Mouse (Mus musculus): ENCODE data around the gene Nin. TPM values are rescaled to one million over a fixed set of nuclear protein-coding genes. Genes with fewer than 3 reads are reported as not detected.

The Nin gene
- total RNA-seq, 2 experiments from 2014 or later, result 20.8 to 25.2 TPM

DNA sequence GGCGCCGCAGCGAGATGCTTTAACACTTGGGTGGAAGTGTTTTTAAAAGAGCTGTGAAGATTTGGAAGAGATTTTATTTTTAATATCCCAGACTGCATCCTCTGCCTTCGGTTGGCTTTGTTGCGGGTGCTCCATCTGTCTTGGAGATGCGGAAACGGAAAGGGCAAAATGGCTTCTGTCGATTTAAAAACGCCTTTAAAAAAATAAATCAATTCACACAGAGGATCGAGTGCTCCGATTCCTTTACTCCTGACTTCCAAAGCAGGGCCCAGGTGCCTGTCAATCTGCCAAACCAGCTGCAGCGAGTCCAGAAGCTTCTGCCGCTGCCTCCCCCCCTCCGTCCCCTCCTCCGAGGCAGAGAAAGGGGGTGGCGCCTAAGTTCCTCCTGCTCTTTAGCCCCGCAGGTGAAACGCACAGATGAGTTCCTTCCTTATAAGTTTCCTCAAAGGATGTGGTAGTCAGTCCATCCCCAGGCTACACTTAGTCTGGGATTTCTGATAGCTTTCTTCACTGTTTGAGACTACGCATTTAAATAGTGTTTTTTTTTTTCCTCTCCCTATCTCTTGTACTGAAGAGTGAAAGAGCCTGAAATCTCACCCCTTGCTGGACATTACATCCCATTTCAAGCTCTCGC is 17.6 kb upstream of the Nin start:
- DNase-seq, result peak; percentile 24 to 30

DNA sequence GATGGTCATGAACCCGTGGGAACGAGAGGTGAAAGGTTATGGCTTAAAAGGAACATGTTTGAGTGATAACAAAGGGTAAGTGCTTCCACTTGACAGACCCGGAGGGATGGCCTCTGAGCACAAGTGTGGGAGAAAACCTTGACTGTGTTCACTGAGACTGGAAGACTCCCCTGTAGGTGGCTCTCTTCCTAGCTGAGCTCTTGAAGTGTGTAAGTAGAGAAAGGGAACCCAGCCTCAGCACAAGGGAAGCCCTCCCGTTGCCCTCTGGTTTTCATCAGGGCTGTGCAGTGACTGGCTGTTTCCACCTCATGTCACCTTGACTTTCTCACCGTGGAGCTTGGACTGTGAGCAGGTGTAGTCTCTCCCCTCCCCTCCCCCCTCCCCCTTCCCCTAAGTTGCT is 15.6 kb upstream of the Nin start:
- intact Hi-C loops (cut with DNase I), result no loop called here
- DNase-seq, result no peak

More for the DNA sequence above, 17.6 kb upstream of the Nin start:
- intact Hi-C loops (cut with DNase I), result loop anchor here (10.0 kb wide), 1 partner anchor 376 kb away; no protein-coding TSS in a partner anchor

DNA sequence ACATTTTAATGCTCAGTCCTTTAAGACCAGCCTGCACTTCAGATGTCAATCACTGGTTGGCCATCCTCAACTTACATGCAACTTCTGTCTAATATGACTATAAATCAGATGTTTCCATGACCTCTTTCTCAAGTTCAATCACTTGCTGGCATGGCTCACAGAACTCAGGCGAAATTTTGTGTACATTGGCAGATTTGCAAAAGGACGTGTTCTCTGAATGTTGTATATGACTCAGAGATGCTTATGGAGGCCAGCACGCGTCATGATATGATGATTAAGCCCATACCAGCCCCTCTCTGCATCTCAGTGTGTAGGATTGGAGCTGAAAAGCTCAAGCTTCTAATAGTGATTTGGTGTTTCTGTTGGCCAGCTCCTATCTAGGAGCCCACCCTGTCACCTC is 13.1 kb upstream of the Nin start:
- DNase-seq, result no peak
- intact Hi-C loops (cut with DNase I), result no loop called here

DNA sequence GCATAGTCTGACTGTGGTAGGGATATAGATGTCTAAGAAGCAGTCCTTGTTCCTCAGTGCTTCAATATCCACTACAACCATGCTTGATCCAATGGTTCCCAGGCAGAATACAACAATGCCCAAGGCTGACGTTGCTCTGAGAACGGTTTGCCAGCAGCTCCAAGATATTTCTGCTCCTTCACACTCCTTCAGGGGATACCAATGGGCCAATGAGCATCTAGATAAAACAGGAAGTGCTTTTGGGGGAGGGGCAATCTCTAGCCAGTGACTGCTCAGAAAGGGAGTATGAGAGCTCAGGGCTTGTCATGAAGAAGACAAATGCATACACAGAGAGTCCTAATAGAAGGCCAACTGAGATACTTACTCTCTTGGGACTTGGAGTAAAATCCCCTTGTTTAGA is 6.0 kb upstream of the Nin start:
- intact Hi-C loops (cut with DNase I), result no loop called here
- no peak for DNase-seq

GRCm38 (mm10) chr12:70118721-70119345 is 5.3 kb upstream of the Nin start:
- intact Hi-C loops (cut with DNase I), result no loop called here

GRCm38 (mm10) chr12:70117146-70117545 is 3.6 kb upstream of the Nin start:
- intact Hi-C loops (cut with DNase I), result loop anchor here (1.0 kb wide), 1 partner anchor 29 kb away; no protein-coding TSS in a partner anchor

More at GRCm38 (mm10) chr12:70118721-70119345, 5.3 kb upstream of the Nin start:
- no peak for DNase-seq

GRCm38 (mm10) chr12:70112090-70112383 is 1.5 kb downstream of the Nin start:
- intact Hi-C loops (cut with DNase I), result no loop called here
- DNase-seq, result no peak

More at GRCm38 (mm10) chr12:70117146-70117545, 3.6 kb upstream of the Nin start:
- DNase-seq, result no peak

GRCm38 (mm10) chr12:70111367-70112089 is 2.0 kb downstream of the Nin start:
- peak; percentile 71 to 77 for DNase-seq
- intact Hi-C loops (cut with DNase I), result no loop called here

GRCm38 (mm10) chr12:70111117-70111366 is 2.5 kb downstream of the Nin start:
- intact Hi-C loops (cut with DNase I), result no loop called here
- no peak for DNase-seq

DNA sequence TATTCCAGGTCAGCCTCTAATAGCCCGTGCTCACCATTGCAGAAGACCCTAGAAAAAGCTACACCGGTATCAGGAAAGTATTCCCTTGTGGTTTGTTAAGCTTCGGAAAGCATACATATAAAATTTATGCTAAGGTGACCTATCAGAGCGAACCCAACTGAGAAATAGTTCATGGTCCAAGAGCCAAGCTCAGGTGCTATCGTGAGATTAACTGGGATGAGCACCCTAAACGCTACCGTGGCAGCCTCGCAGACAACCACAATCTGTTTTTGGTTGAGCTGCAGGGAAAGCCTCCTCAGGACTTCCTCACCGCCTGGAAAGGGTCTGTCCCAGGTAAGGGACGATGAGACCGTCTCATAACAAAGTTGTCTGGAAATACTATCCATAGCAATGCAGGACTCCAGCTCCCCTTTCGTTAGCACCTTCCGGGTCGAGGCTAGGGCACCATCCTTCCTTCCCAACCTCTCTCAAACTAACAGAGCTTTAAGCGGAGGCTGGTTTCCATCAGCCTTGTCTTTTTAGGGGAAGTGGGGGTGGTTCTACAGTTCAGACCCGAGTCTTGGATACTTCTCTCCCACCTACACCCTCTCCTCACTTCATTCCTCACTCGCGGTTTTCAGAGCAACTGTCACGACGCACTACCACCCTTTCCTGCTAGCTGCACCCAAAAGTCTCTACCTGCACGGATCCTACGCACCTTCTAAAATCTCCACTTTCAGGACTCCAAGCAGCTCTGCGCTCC is 3.0 kb downstream of the Nin start:
- intact Hi-C loops (cut with DNase I), result no loop called here

GRCm38 (mm10) chr12:70109921-70110320 is 3.6 kb downstream of the Nin start:
- DNase-seq, result no peak
- intact Hi-C loops (cut with DNase I), result no loop called here

More for the DNA sequence above, 3.0 kb downstream of the Nin start:
- DNase-seq, result no peak

DNA sequence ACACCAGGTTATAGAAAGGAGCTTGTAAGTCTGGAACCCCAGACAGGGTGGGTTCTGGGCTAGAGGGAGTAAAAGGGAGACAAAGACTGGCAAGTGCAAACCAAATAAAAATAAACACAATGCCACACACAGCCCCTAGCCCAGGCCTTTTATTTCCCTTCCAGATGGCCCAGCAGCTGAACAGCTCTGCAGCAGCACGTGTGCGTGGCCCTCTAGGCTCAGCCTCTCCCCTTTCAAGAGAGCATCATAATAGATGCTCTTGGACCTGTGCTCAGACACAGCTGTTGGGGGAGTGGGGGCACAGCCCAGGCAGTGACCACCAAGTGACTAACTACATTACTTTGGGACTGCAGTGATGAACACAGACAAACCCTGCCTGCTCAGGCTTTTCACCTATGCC is 5.4 kb downstream of the Nin start:
- intact Hi-C loops (cut with DNase I), result no loop called here

GRCm38 (mm10) chr12:70106508-70106907 is 7.0 kb downstream of the Nin start:
- intact Hi-C loops (cut with DNase I), result no loop called here
- DNase-seq, result no peak

More for the DNA sequence above, 5.4 kb downstream of the Nin start:
- no peak for DNase-seq

DNA sequence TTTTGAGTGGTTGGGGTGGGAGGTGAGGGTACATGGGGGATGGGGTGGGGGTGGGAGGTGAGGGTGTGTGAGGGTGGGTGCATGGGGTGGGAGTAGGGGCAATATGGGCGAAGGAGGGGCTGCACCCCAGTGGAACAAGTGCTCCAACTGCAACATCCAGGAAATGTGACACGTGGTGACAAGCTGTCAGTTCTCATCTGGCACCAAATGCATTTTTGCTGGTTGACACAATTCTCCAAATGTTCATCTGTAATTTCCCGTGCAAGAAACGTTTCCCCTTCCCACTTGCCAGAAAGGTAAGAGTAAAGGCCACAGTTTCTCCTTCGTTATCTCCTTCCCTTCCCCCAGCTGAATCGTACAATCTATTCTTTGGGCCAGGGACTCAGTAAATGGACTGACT is 7.6 kb downstream of the Nin start:
- intact Hi-C loops (cut with DNase I), result no loop called here
- no peak for DNase-seq

- no peak for DNase-seq
- intact Hi-C loops (cut with DNase I), result no loop called here
Observed at GRCm38 (mm10) chr12:70104776-70105420, 8.6 kb downstream of the Nin start.

- no peak for DNase-seq
- intact Hi-C loops (cut with DNase I), result no loop called here
Observed at GRCm38 (mm10) chr12:70104199-70104598, 9.3 kb downstream of the Nin start.

GRCm38 (mm10) chr12:70103257-70103656 is 10.3 kb downstream of the Nin start:
- intact Hi-C loops (cut with DNase I), result no loop called here
- no peak for DNase-seq

DNA sequence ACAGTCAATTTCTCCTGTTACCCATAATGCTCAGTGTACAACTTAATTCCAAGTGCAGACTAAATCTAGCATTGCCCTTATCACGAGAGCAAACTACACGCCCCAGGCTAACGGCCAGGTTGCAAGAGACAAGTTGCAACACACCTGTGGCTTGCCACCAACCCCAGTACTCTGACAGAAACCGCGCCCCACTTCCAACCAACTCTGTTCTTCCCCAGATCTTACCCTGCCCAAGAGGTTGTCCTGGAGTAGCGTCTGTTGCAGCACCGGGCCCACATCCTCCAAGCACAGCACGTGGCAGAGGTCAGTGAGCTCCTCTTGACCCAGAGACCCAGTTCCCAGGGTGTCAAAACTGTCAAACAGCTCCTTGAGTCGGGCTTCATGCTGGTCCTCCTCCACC is 11.1 kb downstream of the Nin start:
- DNase-seq, result no peak

GRCm38 (mm10) chr12:70101823-70102222 is 11.7 kb downstream of the Nin start:
- no peak for DNase-seq
- intact Hi-C loops (cut with DNase I), result no loop called here

More for the DNA sequence above, 11.1 kb downstream of the Nin start:
- intact Hi-C loops (cut with DNase I), result no loop called here

DNA sequence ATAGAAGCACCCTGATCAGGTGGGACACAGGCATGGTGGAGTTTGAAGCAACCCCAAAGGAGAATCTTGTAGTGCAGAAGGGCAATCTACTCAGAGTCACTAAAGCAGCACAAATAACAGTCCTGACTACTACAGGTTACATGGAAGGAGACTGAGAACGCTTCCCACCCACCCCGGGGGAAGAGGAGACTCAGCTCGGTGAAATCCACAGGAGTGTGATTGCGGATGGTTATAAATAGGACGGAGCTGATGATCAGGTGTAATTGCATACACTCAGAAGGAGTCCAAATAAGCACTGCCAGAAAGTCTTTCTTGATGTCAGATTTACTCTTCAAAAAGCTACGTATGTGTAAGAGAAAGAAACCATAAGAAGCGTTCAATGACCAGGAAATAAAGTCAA is 15.6 kb downstream of the Nin start:
- DNase-seq, result no peak
- intact Hi-C loops (cut with DNase I), result no loop called here

DNA sequence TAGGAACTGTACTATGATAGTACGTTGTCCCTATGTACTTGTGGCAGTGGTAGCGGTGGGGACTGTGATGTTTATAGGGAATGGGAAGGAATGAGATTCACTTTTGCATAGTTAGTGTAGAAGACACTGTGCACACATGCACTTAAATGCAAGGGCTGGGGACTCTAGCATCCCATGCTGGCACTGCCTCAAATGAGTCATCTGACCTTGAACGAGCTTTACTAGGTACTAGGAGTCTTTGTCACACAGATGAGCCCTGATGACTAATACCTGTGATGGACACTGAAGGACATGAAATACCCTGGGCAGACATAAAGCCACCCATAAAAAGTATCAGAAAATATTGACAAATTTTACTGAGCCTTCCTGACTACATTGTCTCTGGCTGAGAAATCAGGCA is 16.2 kb downstream of the Nin start:
- intact Hi-C loops (cut with DNase I), result no loop called here
- DNase-seq, result no peak
